Mouse (Mus musculus): Measurements from ENCODE around the gene Ankrd55.
"Not testable (repeated sequence)": the region's sequence is repeated elsewhere in the genome, so short reads cannot be mapped to it uniquely, and the experiment has no call there.

Ankrd55 gene

GRCm38 (mm10) chr13:112412824-112413223, 124.6 kb downstream of the Ankrd55 start:
- no peak for DNase-seq (ENCODE audit: low read depth)

GRCm38 (mm10) chr13:112413611-112414010, 125.4 kb downstream of the Ankrd55 start:
- no peak for DNase-seq (ENCODE audit: low read depth)

GRCm38 (mm10) chr13:112415896-112416295, 127.6 kb downstream of the Ankrd55 start:
- DNase-seq (ENCODE audit: low read depth): no peak

GRCm38 (mm10) chr13:112416410-112417162, 128.3 kb downstream of the Ankrd55 start:
- peak; percentile 60 for DNase-seq (ENCODE audit: low read depth)

GRCm38 (mm10) chr13:112417163-112417523, 128.9 kb downstream of the Ankrd55 start:
- DNase-seq (ENCODE audit: low read depth): no peak

- DNase-seq (ENCODE audit: low read depth): no peak
These were observed 129.7 kb downstream of the Ankrd55 start for GRCm38 (mm10) chr13:112417861-112418423.

DNA sequence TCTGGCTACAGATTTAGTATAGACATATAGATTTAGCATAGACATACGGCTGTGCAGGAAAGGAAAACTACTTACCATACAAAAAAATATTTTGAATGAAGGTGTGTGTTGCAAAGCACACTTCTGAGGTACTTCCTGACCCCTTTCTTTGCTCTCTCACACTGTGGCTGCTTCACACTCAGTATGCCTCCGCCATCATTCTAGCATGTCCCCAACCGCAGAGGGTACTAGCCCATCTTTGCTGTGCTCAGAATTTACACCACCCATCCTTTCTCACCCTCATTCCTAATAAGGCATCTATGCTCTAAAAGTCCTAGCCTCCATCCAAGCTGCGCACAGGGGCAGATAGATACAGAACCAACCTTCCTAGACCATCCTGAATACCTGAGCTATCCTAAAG, 130.3 kb downstream of the Ankrd55 start:
- no peak for DNase-seq (ENCODE audit: low read depth)

GRCm38 (mm10) chr13:112424212-112424611, 136.0 kb downstream of the Ankrd55 start:
- no peak for DNase-seq (ENCODE audit: low read depth)

DNA sequence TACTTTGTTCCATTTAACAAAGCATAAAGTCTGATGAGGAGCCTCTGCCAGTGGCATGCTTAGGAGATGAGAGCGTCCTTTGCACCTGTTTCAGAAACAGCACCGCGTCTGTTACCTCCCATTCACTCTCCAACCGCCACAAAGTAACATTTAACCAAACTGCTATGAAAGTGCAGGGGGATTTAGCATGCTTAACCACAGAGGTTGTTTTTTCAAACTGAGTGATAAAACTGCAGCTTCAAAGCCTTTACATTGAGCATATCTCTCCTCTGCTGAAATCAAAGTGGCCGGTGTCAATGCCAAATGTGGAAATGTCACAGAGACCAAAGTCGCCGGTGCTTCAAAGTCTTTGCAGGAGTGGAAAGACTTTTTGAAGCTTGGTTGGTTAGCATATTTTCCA, 136.4 kb downstream of the Ankrd55 start:
- no peak for DNase-seq (ENCODE audit: low read depth)

DNA sequence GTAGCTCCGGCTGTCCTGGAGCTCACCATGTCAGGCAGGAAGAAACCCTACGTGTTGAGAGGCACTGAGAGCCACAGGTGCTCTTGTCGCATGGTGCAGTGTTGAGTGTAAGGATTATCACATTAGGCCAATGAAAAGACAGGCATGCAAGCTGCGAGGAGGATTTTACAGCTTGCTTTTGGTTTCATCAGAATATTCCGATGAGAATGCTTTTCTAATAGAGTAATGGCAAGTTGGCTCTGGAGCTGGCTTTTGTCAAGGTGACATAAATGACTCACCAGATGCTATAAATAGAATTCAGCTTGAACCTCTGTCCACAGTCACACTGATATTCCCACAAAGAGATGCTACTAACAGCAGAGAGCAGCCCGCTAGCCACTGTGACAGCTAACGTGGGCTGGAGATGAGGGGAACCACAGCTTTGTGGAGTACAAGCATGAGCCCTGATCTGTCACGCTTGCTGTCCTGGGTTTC, 137.0 kb downstream of the Ankrd55 start:
- DNase-seq (ENCODE audit: low read depth): no peak

GRCm38 (mm10) chr13:112426265-112427135, 138.2 kb downstream of the Ankrd55 start:
- no peak for DNase-seq (ENCODE audit: low read depth)

DNA sequence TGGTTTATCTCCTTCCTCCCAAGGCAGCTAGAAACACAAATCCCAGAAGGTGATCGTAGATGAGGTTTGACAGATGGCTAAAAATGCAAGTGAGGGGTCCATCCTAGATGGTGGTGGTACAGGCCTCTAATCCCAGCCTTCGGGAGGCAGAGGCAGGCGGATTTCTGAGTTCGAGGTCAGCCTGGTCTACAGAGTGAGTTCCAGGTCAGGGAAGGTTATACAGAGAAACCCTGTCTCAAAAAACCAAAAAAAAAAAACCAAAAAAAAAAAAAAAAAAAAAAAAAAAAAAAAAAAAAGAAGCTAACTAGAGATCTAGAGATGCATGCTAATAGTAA, 138.9 kb downstream of the Ankrd55 start:
- DNase-seq (ENCODE audit: low read depth): not testable (repeated sequence)

- DNase-seq (ENCODE audit: low read depth): no peak
These were observed 139.3 kb downstream of the Ankrd55 start for GRCm38 (mm10) chr13:112427521-112427920.

- no peak for DNase-seq (ENCODE audit: low read depth)
These were observed 145.0 kb downstream of the Ankrd55 start for GRCm38 (mm10) chr13:112433271-112433670.

All from fibroblast of lung, adult 2 months (primary cell).